Mouse (Mus musculus): ENCODE measurements around the gene Gm17693.
"Not testable (repeated sequence)": the region's sequence is repeated elsewhere in the genome, so short reads cannot be mapped to it uniquely, and the experiment has no call there.

Gene Gm17693

GRCm38 (mm10) chrX:125705144-125705543 is at the start of gene Gm17693:
Gm17693 (plus strand) TSS chrX:125705444.
- DNase-seq (ENCODE audit: low spot score): not testable (repeated sequence)

Measured in embryo, embryonic 10.5 days (tissue).